Mouse (Mus musculus) layer of hippocampus, adult 18-20 months (tissue): ENCODE results near the gene Fbxo34. TPM values are rescaled to one million over a fixed set of nuclear protein-coding genes. Genes with fewer than 3 reads are reported as not detected.
A peak's percentile ranks its signal among the peaks of the same experiment; 100 is the strongest.

Experiments used
- DNase-seq, 2 experiments: peaks; one replicate each; pipeline ENCODE4 v3.0.0; 2022; ENCODE audit warnings: low spot score in 2 of 2
- total RNA-seq, 2 experiments: library from RNA; stranded (reverse); gene quantifications; 2 replicates each; pipeline ENCODE4 v1.2.3; 2021

Fbxo34 gene
- total RNA-seq, 2 experiments from 2014 or later: 88.5 to 91.4 TPM

GRCm38 (mm10) chr14:47472359-47472742 is 22.1 kb downstream of the Fbxo34 start:
- DNase-seq: peak; percentile 95 to 98

- peak; percentile 50 to 77 for DNase-seq
Observed at GRCm38 (mm10) chr14:47472743-47473546, 22.7 kb downstream of the Fbxo34 start.

GRCm38 (mm10) chr14:47473891-47474290 is 23.7 kb downstream of the Fbxo34 start:
- peak in 1 of 2 experiments; percentile 8 for DNase-seq

- peak in 1 of 2 experiments; percentile 34 for DNase-seq
Observed at GRCm38 (mm10) chr14:47474571-47475254, 24.5 kb downstream of the Fbxo34 start.

- DNase-seq: no peak
Observed at GRCm38 (mm10) chr14:47476266-47476665, 26.0 kb downstream of the Fbxo34 start.

- no peak for DNase-seq
Observed at GRCm38 (mm10) chr14:47477711-47478110, 27.5 kb downstream of the Fbxo34 start.

- DNase-seq: no peak
Observed at GRCm38 (mm10) chr14:47482200-47482599, 32.0 kb downstream of the Fbxo34 start.

- no peak for DNase-seq
Observed at GRCm38 (mm10) chr14:47483099-47483498, 32.9 kb downstream of the Fbxo34 start.

GRCm38 (mm10) chr14:47488732-47489131 is 38.5 kb downstream of the Fbxo34 start:
- no peak for DNase-seq

GRCm38 (mm10) chr14:47489310-47490097 is 39.3 kb downstream of the Fbxo34 start:
- DNase-seq: no peak

- DNase-seq: no peak
Observed at GRCm38 (mm10) chr14:47490732-47491131, 40.5 kb downstream of the Fbxo34 start.

- no peak for DNase-seq
Observed at GRCm38 (mm10) chr14:47493592-47494361, 43.6 kb downstream of the Fbxo34 start.

GRCm38 (mm10) chr14:47495951-47496350 is 45.7 kb downstream of the Fbxo34 start:
- no peak for DNase-seq

- no peak for DNase-seq
Observed at GRCm38 (mm10) chr14:47497166-47497565, 46.9 kb downstream of the Fbxo34 start.

- no peak for DNase-seq
Observed at GRCm38 (mm10) chr14:47498632-47499031, 48.4 kb downstream of the Fbxo34 start.

GRCm38 (mm10) chr14:47504036-47504435 is 53.8 kb downstream of the Fbxo34 start:
- no peak for DNase-seq

GRCm38 (mm10) chr14:47506676-47507075 is 56.5 kb downstream of the Fbxo34 start:
- peak in 1 of 2 experiments; percentile 71 for DNase-seq

- peak in 1 of 2 experiments; percentile 71 for DNase-seq
Observed at GRCm38 (mm10) chr14:47508035-47508434, 57.8 kb downstream of the Fbxo34 start.

GRCm38 (mm10) chr14:47510244-47510643 is 60.0 kb downstream of the Fbxo34 start:
- no peak for DNase-seq

GRCm38 (mm10) chr14:47513606-47514005 is 63.4 kb downstream of the Fbxo34 start:
- no peak for DNase-seq
